Mouse (Mus musculus) bone marrow macrophage, adult 2 months (primary cell): ENCODE measurements around the gene Usp37. TPM values are rescaled to one million over a fixed set of nuclear protein-coding genes. Genes with fewer than 3 reads are reported as not detected.
A peak's percentile ranks its signal among the peaks of the same experiment; 100 is the strongest.
"Not testable (repeated sequence)": the region's sequence is repeated elsewhere in the genome, so short reads cannot be mapped to it uniquely, and the experiment has no call there.

Source experiments
- H3K27ac ChIP-seq: 2 replicates; pipeline ENCODE4 v1.5.1; 2012; ENCODE audit warnings: low read depth, low read length; ENCODE audit not compliant: insufficient read depth
- H3K4me1 ChIP-seq: 2 replicates; pipeline ENCODE4 v1.6.1; 2012; ENCODE audit warnings: low read length; ENCODE audit not compliant: control insufficient read depth, insufficient read depth
- H3K4me3 ChIP-seq: 2 replicates; pipeline ENCODE4 v1.5.1; 2012; ENCODE audit warnings: mild to moderate bottlenecking, low read length, moderate library complexity; ENCODE audit not compliant: insufficient read depth
- CTCF ChIP-seq: IDR thresholded peaks from 2 replicates; pipeline ENCODE4 v1.5.1; 2012; ENCODE audit warnings: low read depth, mild to moderate bottlenecking, low read length, moderate library complexity
- POLR2A ChIP-seq: IDR thresholded peaks from 2 replicates; pipeline ENCODE4 v1.6.1; 2012; ENCODE audit warnings: mild to moderate bottlenecking, low read depth, low read length, borderline replicate concordance
- polyA plus RNA-seq: library from polyadenylated mRNA; stranded (reverse); fragments of >200 nt; gene quantifications from 2 replicates; pipeline ENCODE4 v1.2.4, GENCODE M21; 2012; ENCODE audit not compliant: missing spikeins, insufficient read depth, insufficient read length

The Usp37 gene
- polyA plus RNA-seq, 1 experiment: 9.0 TPM

DNA sequence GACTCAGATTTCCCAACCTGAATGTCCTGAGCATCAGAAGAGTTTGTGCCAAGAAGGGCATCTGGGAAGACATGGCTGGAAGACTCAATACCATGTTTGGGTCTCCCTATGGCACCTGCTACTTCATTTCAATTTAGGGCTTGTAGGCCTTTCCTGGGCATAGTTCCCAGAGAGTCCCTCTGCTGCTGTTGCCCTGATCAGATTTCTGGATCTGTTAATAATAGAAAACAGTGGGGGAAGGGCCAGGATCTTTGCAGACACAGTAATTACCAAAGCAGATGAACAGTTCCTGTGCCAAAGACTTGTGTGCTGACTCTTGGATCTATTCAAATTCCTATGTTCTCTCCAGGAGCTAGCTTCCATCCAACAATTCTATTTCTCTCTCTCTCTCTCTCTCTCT, 5.4 kb downstream of the Usp37 start:
- Histone ChIP-seq H3K4me3 (no peak overlapping the region), H3K4me1 (no peaks in the 10 kb centered on the region), H3K27ac (no peak overlapping the region)
- TF ChIP-seq POLR2A (no peak), CTCF (no peak)

GRCm38 (mm10) chr1:74528589-74528988, 15.5 kb downstream of the Usp37 start:
- no peak overlapping the region for H3K4me3 ChIP-seq
- TF ChIP-seq POLR2A (no peak), CTCF (no peak)
- no peaks in the 10 kb centered on the region for H3K4me1 ChIP-seq

GRCm38 (mm10) chr1:74524746-74525145, 19.3 kb downstream of the Usp37 start:
- H3K4me1 ChIP-seq: 0 out of 2 replicates have a peak, but pooled peaks cover 2% of the 10 kb centered on the region
- no peak overlapping the region for H3K4me3 ChIP-seq
- no peak overlapping the region for H3K27ac ChIP-seq
- TF ChIP-seq CTCF (no peak), POLR2A (no peak)

More at GRCm38 (mm10) chr1:74528589-74528988, 15.5 kb downstream of the Usp37 start:
- H3K27ac ChIP-seq: no peak overlapping the region

DNA sequence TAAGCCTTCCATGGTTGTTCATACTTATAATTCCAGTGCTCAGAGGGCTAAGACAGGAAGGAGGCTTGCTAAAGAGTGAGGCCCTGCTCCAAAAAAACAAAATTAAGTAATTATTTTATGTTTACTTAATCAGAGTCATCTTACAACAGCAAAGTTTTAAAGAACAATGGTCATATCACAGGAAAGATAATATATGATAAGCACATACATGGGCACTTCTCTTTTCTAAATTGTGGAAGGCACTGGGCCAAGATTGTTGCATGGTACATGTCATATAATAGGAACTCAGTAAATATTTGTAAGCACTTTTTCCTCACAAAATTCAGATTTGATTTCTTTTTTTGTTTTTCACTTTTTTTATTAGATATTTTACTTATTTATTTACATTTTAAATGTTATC, 24.2 kb downstream of the Usp37 start:
- TF ChIP-seq CTCF: no peak
- TF ChIP-seq POLR2A: no peak
- no peak overlapping the region for H3K4me3 ChIP-seq
- no peak overlapping the region for H3K27ac ChIP-seq
- H3K4me1 ChIP-seq: 0 out of 2 replicates have a peak, but pooled peaks cover 2% of the 10 kb centered on the region

DNA sequence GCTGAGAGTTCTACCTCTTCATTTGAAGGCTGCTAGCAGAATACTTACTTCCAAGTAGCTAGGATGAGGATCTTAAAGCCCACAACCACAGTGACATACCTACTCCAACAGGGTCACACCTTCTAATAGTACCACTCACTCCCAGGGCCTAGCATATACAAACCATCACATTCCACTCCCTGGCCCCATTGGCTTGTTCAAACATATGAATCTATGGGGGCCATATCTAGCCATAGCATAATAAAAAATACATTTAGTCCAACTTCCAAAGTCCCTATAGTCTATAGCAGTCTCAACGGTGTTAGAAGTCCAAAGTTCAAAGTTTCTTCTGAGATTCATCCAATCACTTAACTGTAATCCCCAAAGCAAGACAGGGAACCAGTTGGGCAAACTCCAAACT, 31.1 kb downstream of the Usp37 start:
- H3K4me3 ChIP-seq, H3K27ac ChIP-seq, H3K4me1 ChIP-seq: not testable (repeated sequence)

GRCm38 (mm10) chr1:74511306-74511705, 32.8 kb downstream of the Usp37 start:
- Histone ChIP-seq H3K27ac (no peak overlapping the region), H3K4me3 (no peak overlapping the region), H3K4me1 (peaks cover 14% of the 10 kb centered on the region)
- no peak for TF ChIP-seq CTCF
- TF ChIP-seq POLR2A: no peak

- H3K27ac ChIP-seq: no peak overlapping the region
- TF ChIP-seq CTCF (no peak), POLR2A (no peak)
- H3K4me3 ChIP-seq: peak overlapping the region; percentile 27; the same call in 1 of the 2 replicates
- H3K4me1 ChIP-seq: peaks cover 18% of the 10 kb centered on the region
Observed at GRCm38 (mm10) chr1:74507780-74508179, 36.3 kb downstream of the Usp37 start.

DNA sequence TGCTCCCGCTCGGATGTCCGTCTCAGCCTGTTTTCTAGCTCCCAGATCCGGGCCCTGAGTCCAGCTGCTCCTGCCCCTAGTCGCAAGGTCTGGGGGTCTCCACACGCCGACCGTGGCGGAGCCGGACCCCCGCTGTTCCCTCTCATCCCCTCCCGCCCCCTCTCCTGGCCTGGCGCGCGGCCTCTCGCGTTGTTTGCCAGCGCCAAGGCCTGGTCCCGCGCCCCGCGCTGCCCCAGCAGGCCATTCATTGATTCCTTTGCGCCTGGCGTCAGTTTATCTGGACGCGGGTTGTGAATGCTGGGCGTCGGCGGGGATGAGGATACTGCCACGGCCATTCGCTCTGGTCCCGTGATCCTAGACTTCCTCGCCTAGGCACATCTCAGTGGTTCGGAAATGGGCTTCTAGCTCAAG, 37.6 kb downstream of the Usp37 start:
- TF ChIP-seq CTCF: no peak
- no peak for TF ChIP-seq POLR2A
- H3K4me3 ChIP-seq: peak overlapping the region; percentile 81
- H3K4me1 ChIP-seq: peaks cover 18% of the 10 kb centered on the region
- H3K27ac ChIP-seq: peak overlapping the region; percentile 88

- Histone ChIP-seq H3K27ac (peak within 1 kb of the TSS; percentile 88), H3K4me3 (peak within 1 kb of the TSS; percentile 98), H3K4me1 (peaks cover 18% of the 10 kb centered on the region)
- no peak for TF ChIP-seq CTCF
- TF ChIP-seq POLR2A: no peak
Observed at GRCm38 (mm10) chr1:74505721-74506464, 38.2 kb downstream of the Usp37 start, which contains the start of gene Cnot9. TSS of gene Cnot9 (plus strand) at chr1:74506058.

DNA sequence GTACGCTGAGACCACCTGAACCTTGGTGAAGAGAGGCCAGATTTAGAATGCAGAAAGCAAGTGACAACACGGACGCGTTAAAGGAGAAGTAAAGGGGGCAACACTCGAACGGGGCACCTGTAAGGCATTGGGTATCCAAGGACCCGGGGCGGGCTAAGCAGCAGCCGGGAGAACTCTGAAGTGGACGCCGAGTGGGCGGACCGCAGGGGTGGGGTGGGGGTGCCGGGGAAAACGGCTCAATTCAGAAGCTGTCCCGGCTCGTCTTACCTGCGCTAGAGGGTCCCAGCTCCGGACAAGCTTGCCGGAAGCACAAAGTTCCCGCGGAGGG, 38.7 kb downstream of the Usp37 start:
- Histone ChIP-seq H3K27ac (no peak overlapping the region), H3K4me1 (peaks cover 18% of the 10 kb centered on the region), H3K4me3 (peak overlapping the region; percentile 98)
- no peak for TF ChIP-seq CTCF
- no peak for TF ChIP-seq POLR2A

DNA sequence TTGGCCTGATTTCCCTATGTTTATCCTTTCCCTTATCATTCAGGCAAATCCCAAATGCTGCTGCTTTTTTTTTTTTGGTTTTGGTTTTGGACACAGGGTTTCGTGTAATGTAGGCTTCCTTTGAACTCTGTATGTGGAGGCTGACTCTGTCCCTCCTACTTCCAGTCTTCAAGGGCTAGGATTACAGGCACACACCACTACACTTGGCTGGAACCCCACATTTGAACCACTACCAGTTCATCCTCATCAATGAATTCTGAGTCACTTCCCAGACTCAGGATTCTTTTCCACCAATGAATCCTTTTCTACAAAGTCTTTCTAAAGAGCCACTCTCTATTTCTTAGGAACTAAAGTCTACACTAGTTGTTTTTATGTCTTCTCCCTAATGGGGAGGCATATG, 43.0 kb downstream of the Usp37 start:
- Histone ChIP-seq H3K27ac (no peak overlapping the region), H3K4me1 (peaks cover 4% of the 10 kb centered on the region), H3K4me3 (no peak overlapping the region)
- TF ChIP-seq CTCF: no peak
- TF ChIP-seq POLR2A: no peak
